Mouse (Mus musculus): ENCODE data around the gene 1700018G05Rik.
"Not testable (repeated sequence)": the region's sequence is repeated elsewhere in the genome, so short reads cannot be mapped to it uniquely, and the experiment has no call there.

The 1700018G05Rik gene

GRCm38 (mm10) chrX:102928072-102928471, at the start of gene 1700018G05Rik:
Gene 1700018G05Rik (plus strand): TSS chrX:102928372.
- in situ Hi-C loops (cut with MboI; ENCODE audit: low sequenced_read_pairs): not testable (repeated sequence)

DNA sequence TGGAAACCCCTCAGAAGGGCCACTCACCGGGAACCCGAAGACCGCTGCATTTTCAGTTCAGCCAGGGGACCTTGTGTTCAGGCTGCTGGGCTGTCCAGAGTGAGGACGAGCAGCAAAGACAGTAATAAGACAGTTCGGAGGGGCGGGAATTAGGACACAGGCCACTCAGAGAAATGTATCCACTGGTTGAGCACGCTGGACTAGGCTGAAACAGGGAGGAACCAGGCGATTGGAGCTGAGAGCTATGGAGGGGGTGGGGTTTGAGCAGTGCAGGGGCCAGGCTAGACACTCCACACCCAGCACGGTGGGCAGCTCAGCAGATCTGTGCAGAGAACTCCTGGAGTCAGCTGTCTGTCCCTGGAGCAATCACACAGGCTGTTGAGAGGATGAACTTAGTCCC, 19.6 kb upstream of the 1700018G05Rik start, which contains the start of the genes Dmrtc1a and 1700011M02Rik:
Gene Dmrtc1a, minus strand, starts transcription at position 101 of the 400 bp plus-strand sequence.
Gene 1700011M02Rik, plus strand, starts transcription at position 319 of the 400 bp plus-strand sequence.
- in situ Hi-C loops (cut with MboI; ENCODE audit: low sequenced_read_pairs): not testable (repeated sequence)

DNA sequence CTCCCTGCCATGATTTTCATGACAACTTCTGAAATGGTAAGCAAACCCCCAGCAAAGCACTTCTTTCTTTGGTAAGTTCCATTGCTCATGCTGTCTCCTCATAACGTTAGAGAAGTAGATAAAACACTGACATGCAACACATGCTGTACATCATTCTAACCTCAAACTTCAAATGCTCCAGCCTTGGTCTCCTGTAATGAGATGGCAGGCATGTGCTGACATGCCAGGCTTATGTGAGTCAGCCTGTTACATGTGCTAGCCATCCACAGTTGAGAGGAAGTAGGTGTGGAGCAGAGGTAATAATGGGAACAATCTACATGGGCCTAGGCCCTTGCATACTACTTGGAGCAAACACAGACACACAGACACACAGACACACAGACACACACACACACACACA, 13.3 kb upstream of the 1700018G05Rik start:
- in situ Hi-C loops (cut with MboI; ENCODE audit: low sequenced_read_pairs): not testable (repeated sequence)

GRCm38 (mm10) chrX:102926707-102927106, 1.5 kb upstream of the 1700018G05Rik start:
- in situ Hi-C loops (cut with MboI; ENCODE audit: low sequenced_read_pairs): not testable (repeated sequence)

DNA sequence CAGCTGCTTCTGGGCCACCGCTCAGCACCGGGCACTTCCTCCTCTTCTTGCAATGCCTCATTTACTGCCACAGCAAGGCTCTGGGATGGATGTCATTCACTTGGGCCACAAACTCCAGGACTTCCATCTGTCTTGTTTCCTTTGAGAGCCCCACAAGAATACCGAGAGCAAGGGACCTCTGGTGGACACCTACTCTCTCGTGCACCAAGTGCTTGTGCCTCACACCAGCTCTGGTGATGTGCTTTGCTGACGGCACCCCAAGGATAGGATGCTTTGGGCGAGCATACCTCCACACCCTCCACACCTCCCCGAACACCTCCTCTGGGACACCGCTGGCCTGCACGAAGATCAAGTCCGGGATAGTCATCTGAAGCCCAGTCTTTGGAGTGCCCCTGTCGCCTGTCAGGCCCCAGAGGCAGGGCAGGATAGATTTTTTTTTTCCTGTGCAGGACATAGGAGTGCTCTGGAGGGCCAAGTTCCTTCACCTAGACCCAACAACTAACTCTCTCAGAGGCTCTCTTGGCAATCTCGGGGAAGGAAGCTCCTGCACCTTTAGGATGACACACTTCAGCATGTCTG, 4.9 kb downstream of the 1700018G05Rik start:
- in situ Hi-C loops (cut with MboI; ENCODE audit: low sequenced_read_pairs): no loop called here

- in situ Hi-C loops (cut with MboI; ENCODE audit: low sequenced_read_pairs): no loop called here
Observed at GRCm38 (mm10) chrX:102933571-102934394, 5.6 kb downstream of the 1700018G05Rik start.

DNA sequence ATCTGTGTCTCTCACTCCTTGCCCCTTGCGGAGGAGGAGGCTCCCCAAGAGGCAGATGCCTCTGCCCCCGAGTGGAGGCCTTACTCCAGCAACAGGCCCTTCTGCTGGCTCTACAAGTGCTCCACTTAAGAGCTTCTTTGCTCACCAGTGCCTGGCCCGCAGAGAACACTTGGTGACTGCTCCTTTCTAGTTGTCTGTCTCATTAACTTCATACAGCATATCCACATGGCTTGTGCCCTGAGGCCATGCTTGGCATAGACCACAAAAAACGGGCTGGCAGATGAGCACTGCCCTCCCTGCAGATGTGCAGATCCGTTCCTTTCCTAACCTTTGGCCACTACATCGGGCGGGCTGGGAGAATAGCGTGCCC, 6.2 kb downstream of the 1700018G05Rik start:
- in situ Hi-C loops (cut with MboI; ENCODE audit: low sequenced_read_pairs): no loop called here

DNA sequence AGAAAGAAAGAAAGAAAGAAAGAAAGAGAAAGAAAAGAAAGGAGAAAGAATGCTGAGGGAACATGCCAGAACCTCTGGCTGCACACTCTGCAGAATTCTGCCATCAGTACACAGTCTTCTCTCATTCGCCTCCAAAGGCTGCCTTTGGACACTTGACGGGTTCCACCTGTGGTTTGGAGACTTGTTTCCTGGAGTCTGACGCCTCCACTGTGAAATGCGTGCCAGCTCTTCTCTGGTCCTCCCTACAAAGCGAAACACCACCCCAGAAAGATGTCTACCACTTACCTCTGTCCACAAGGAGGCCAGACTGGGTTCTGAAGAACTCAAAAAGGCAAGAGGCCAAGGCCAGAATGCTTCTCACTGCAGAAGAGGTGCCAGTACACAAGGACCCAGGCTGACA, 8.6 kb downstream of the 1700018G05Rik start:
- in situ Hi-C loops (cut with MboI; ENCODE audit: low sequenced_read_pairs): no loop called here

DNA sequence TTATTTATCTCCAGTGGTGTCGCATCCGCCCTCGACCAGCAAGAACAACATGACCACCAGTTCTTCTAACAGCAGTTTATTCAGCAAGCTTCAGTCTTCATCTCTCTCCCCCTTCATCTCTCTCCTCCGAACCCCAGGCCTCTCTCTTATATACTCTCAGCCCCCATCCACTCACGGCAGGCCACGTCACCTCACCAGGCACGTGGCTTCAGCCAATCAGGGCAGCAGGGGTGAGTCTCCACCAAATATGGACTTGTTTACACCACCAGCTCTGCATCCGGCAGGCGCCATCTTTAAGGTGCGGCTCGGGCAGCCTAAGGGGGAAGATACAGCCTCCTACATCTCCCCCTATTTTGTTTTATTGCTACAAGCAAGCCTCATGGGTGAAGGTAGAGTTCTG, 22.0 kb downstream of the 1700018G05Rik start:
- in situ Hi-C loops (cut with MboI; ENCODE audit: low sequenced_read_pairs): not testable (repeated sequence)

DNA sequence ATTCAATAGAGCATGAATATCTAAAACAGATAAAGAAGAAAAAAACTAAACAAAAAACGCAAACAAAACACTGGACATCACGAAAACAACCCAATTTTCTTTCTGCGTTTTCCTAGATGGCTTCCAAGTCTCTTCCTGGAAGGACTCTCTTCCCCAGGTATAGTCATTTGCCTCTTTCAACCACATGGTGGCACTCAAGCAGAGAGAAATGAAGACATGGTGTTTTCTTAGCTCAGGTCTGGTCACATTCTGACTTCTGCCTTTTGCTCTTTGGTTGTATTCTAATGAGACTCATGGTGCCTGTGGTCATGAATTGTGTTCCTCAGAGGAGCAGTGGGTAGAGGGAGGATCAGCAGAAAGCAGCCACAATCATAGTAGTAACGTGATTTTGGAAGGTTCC, 30.7 kb downstream of the 1700018G05Rik start:
- in situ Hi-C loops (cut with MboI; ENCODE audit: low sequenced_read_pairs): no loop called here

DNA sequence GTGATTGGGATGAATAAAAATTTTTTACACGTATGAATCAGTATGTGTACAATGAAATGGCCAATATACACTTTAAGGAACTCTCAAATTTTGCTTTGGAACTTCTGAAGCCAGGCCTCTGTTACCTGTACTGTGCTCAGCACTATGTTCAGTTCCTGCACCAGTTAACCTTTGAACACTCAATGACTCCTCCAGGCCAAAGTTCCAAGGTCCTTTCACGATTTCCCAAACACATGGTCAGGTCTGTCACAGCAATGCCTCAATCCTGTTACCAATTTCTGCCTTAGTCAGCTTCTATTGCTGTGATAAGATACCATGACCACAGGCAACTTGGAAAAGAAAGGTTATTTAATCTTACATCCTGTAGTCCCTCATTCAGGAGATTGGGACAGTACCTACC, 32.4 kb downstream of the 1700018G05Rik start:
- in situ Hi-C loops (cut with MboI; ENCODE audit: low sequenced_read_pairs): no loop called here

Measured in CH12F3 (cell line).